Mouse (Mus musculus): ENCODE results near the gene Dusp3.
"Not testable (repeated sequence)": the region's sequence is repeated elsewhere in the genome, so short reads cannot be mapped to it uniquely, and the experiment has no call there.

The Dusp3 gene

GRCm38 (mm10) chr11:102010140-102010539 lies 23.3 kb upstream of the Dusp3 start:
- DNase-seq, result peak; percentile 71 to 78

- DNase-seq, result no peak
These were observed 22.3 kb upstream of the Dusp3 start for GRCm38 (mm10) chr11:102008954-102009637.

- DNase-seq, result no peak
These were observed 21.6 kb upstream of the Dusp3 start for GRCm38 (mm10) chr11:102008372-102008771.

- DNase-seq, result no peak
These were observed 19.9 kb upstream of the Dusp3 start for GRCm38 (mm10) chr11:102006688-102007087.

- DNase-seq, result no peak
These were observed 19.5 kb upstream of the Dusp3 start for GRCm38 (mm10) chr11:102006271-102006670.

- DNase-seq, result no peak
These were observed 17.4 kb upstream of the Dusp3 start for GRCm38 (mm10) chr11:102004251-102004650.

- no peak for DNase-seq
These were observed 12.7 kb upstream of the Dusp3 start for GRCm38 (mm10) chr11:101999466-101999865.

GRCm38 (mm10) chr11:101998258-101998657 lies 11.4 kb upstream of the Dusp3 start:
- no peak for DNase-seq

- DNase-seq, result no peak
These were observed 9.1 kb upstream of the Dusp3 start for GRCm38 (mm10) chr11:101995938-101996337.

GRCm38 (mm10) chr11:101994100-101994499 lies 7.3 kb upstream of the Dusp3 start:
- no peak for DNase-seq

GRCm38 (mm10) chr11:101992411-101992810 lies 5.6 kb upstream of the Dusp3 start:
- no peak for DNase-seq

GRCm38 (mm10) chr11:101991813-101992212 lies 5.0 kb upstream of the Dusp3 start:
- no peak for DNase-seq

GRCm38 (mm10) chr11:101990244-101990643 lies 3.4 kb upstream of the Dusp3 start:
- DNase-seq, result no peak

- DNase-seq, result peak; percentile 89 to 90
These were observed 823 bp downstream of the Dusp3 start for GRCm38 (mm10) chr11:101985990-101986389.

GRCm38 (mm10) chr11:101985450-101985849 lies 1.4 kb downstream of the Dusp3 start:
- DNase-seq, result not testable (repeated sequence)

- DNase-seq, result peak; percentile 96 to 98
These were observed 2.5 kb downstream of the Dusp3 start, which contains the start of gene Cfap97d1 for GRCm38 (mm10) chr11:101984054-101985025. Gene Cfap97d1, plus strand, starts transcription at chr11:101984279.

GRCm38 (mm10) chr11:101983431-101983921 lies 3.3 kb downstream of the Dusp3 start:
- DNase-seq, result no peak

GRCm38 (mm10) chr11:101982981-101983411 lies 3.8 kb downstream of the Dusp3 start:
- DNase-seq, result peak in 1 of 2 experiments; percentile 26

- DNase-seq, result no peak
These were observed 5.0 kb downstream of the Dusp3 start for GRCm38 (mm10) chr11:101981850-101982249.

- no peak for DNase-seq
These were observed 6.1 kb downstream of the Dusp3 start for GRCm38 (mm10) chr11:101980603-101981157.

- peak; percentile 45 to 58 for DNase-seq
These were observed 7.7 kb downstream of the Dusp3 start for GRCm38 (mm10) chr11:101979140-101979539.

GRCm38 (mm10) chr11:101976949-101977348 lies 9.9 kb downstream of the Dusp3 start:
- DNase-seq, result no peak

GRCm38 (mm10) chr11:101974923-101975322 lies 11.9 kb downstream of the Dusp3 start:
- peak; percentile 38 to 59 for DNase-seq

Data from cerebellum, adult 18-20 months (tissue).